Mouse (Mus musculus) small intestine, adult 2 months (tissue): ENCODE results near the gene Crocc2. TPM values are rescaled to one million over a fixed set of nuclear protein-coding genes. Genes with fewer than 3 reads are reported as not detected.

Source experiments
- H3K27ac ChIP-seq: fragments of 200-500 bp; 2 replicates; pipeline ENCODE4 v1.5.1; 2012; ENCODE audit warnings: low read depth, low read length, control low read depth, inconsistent platforms; ENCODE audit not compliant: insufficient read depth
- H3K27me3 ChIP-seq: fragments of 200-500 bp; 2 replicates; pipeline ENCODE4 v1.6.1; 2012; ENCODE audit warnings: mild to moderate bottlenecking, moderate library complexity, low read length, inconsistent platforms; ENCODE audit not compliant: control insufficient read depth, insufficient read depth
- H3K36me3 ChIP-seq: fragments of 200-500 bp; 2 replicates; pipeline ENCODE4 v1.6.1; 2012; ENCODE audit warnings: mild to moderate bottlenecking, low read length, control low read depth, inconsistent platforms; ENCODE audit not compliant: control insufficient read depth, insufficient read depth
- H3K4me1 ChIP-seq: fragments of 200-500 bp; 2 replicates; pipeline ENCODE4 v1.6.1; 2012; ENCODE audit warnings: low read length, inconsistent platforms, mixed read lengths; ENCODE audit not compliant: control insufficient read depth, insufficient read depth, insufficient read length
- H3K4me3 ChIP-seq: fragments of 200-500 bp; 2 replicates; pipeline ENCODE4 v1.5.1; 2012; ENCODE audit warnings: low read depth, mild to moderate bottlenecking, control low read depth, inconsistent platforms, low read length, moderate library complexity
- CTCF ChIP-seq: fragments of 200-500 bp; IDR thresholded peaks from 2 replicates; pipeline ENCODE4 v1.5.1; 2012; ENCODE audit warnings: low read depth, mild to moderate bottlenecking, control low read depth, inconsistent platforms, low read length, moderate library complexity, mixed read lengths; ENCODE audit not compliant: insufficient replicate concordance, insufficient read length; ENCODE audit errors: extremely low read depth
- POLR2A ChIP-seq: fragments of 200-500 bp; IDR thresholded peaks from 2 replicates; pipeline ENCODE4 v1.6.1; 2012; ENCODE audit warnings: low read depth, mild to moderate bottlenecking, control low read depth, inconsistent platforms, low read length, moderate library complexity
- WGBS: fragments of 180-500 bp; shearing (Covaris S2); methylation state at CpG from one replicate; pipeline ENCODE4 v1.1.7; 2018; 5-methylcytosine and 5-hydroxymethylcytosine counted together
- polyA plus RNA-seq: library from polyadenylated mRNA; depleted of rRNA; stranded (reverse); fragments of >200 nt; gene quantifications from 2 replicates; pipeline ENCODE4 v1.2.3, GENCODE M21; 2012; rRNA removed

The Crocc2 gene
- polyA plus RNA-seq, 1 experiment = not detected

DNA sequence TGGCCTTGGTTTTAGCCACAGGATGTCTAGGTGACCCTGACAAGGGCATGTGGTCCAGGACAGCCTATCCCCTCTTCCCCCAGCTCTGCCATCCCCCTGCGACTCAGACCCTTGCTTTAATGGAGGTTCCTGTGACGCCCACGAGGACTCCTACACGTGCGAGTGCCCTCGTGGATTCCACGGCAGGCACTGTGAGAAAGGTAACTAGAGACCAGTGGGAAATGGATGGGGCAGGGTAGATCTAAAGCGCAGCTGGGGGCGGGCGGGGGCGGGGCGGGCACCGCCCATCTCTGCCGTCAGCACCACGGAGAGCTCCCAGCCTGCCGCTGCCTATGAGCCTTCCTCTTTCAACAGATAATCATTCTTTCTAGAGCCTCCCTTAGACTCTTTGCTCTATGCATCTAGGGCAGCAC lies 103.9 kb downstream of the Crocc2 start:
- 5% methylated on average over 16 of the region's 16 CpGs for WGBS
- Histone ChIP-seq H3K4me1 (peaks cover 3% of the 10 kb centered on the region; the same call in 1 of the 2 replicates), H3K27ac (no peak overlapping the region), H3K4me3 (no peak overlapping the region), H3K36me3 (no peaks in the 10 kb centered on the region), H3K27me3 (no peaks in the 10 kb centered on the region)
- TF ChIP-seq CTCF (no peak), POLR2A (no peak)

DNA sequence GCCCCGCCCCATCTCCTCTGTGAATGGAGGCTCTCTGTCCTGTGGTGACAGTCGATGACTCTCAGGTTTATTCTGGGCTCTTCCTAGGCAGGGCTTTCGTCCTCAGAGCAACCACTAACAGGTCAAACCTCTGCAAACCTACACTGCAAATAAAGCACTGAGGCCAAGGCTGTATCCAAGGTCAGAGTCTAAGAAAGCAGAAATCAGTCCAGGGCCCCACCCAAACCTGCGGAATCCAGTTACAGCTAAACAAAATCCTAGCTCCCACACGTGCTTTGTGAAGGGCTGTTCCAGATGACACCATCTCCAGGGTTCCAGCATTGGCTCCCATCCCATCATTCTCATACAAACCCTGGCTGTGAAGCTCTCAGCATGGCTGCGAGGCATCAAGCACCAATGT lies 107.0 kb downstream of the Crocc2 start:
- WGBS = 41% methylated on average over 6 of the region's 6 CpGs

DNA sequence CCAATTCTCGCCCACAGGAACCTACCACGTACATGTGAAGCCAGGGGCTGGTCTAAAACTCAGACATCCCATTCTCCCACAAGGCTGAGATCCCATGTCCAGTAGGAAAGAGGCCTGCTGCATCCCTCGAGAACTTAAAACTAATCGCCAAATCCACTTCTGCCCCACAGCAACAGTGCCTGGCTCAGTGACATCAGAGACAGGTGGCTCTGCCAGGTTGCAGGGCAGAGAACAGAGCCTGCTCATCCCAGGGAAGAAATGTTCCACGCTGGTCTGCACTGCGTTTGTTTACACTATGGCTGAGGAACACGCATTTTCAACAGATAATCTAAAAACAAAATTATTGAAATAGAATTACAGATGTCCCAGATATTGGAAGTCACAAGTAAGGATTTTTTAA lies 108.5 kb downstream of the Crocc2 start:
- no peaks in the 10 kb centered on the region for H3K27me3 ChIP-seq
- TF ChIP-seq POLR2A = no peak
- TF ChIP-seq CTCF = no peak
- no peak overlapping the region for H3K27ac ChIP-seq
- no peaks in the 10 kb centered on the region for H3K36me3 ChIP-seq
- peaks cover 3% of the 10 kb centered on the region; the same call in 1 of the 2 replicates for H3K4me1 ChIP-seq
- no peak overlapping the region for H3K4me3 ChIP-seq
- WGBS = 68% methylated on average over 7 of the region's 7 CpGs

More for the DNA sequence above, 107.0 kb downstream of the Crocc2 start:
- Histone ChIP-seq H3K4me1 (peaks cover 3% of the 10 kb centered on the region; the same call in 1 of the 2 replicates), H3K27me3 (no peaks in the 10 kb centered on the region), H3K36me3 (no peaks in the 10 kb centered on the region), H3K4me3 (no peak overlapping the region), H3K27ac (no peak overlapping the region)
- TF ChIP-seq CTCF = no peak
- no peak for TF ChIP-seq POLR2A

Other genes starting within 250 kb of the Crocc2 start
- gene Capn10, start 234.3 kb upstream of the Crocc2 start, polyA plus RNA-seq = 13.7 and 29.0 TPM in 2 replicates
- gene Gpr35, start 217.9 kb upstream of the Crocc2 start, polyA plus RNA-seq = 16.4 and 25.9 TPM in 2 replicates
- gene Aqp12, start 162.4 kb upstream of the Crocc2 start, polyA plus RNA-seq = 0.14 and 112 TPM in 2 replicates
- gene Kif1a, start 66.8 kb upstream of the Crocc2 start, polyA plus RNA-seq = 1.3 and 2.0 TPM in 2 replicates
- gene Agxt, start 33.5 kb upstream of the Crocc2 start, polyA plus RNA-seq = 0.14 and 0.58 TPM in 2 replicates
- gene 2310007B03Rik, start 7.8 kb upstream of the Crocc2 start, polyA plus RNA-seq = 3.0 and 13.5 TPM in 2 replicates
- gene Sned1, start 67.1 kb downstream of the Crocc2 start, polyA plus RNA-seq = 2.6 and 3.0 TPM in 2 replicates
- gene Mterf4, start 137.2 kb downstream of the Crocc2 start, polyA plus RNA-seq = 1.3 and 3.1 TPM in 2 replicates
- 1.2 and 2.6 TPM in 2 replicates for gene Ppp1r7, start 174.1 kb downstream of the Crocc2 start, polyA plus RNA-seq
- gene Pask, start 174.8 kb downstream of the Crocc2 start, polyA plus RNA-seq = 0.62 and 1.6 TPM in 2 replicates
- 30.2 and 41.4 TPM in 2 replicates for gene Ano7, start 205.2 kb downstream of the Crocc2 start, polyA plus RNA-seq